Comparison of ENCODE assay signal across 18 mouse cellular contexts in genomic region chrX:129701634-129702312, GRCm38 (mm10).
"Had no signal": no experiment of that assay in that cellular context is flagged by ENCODE, and none has a peak within 500 bp of the region (broad histone marks: within the 10 kb centered on the region; RNA-seq: fewer than 3 reads in every experiment).

No protein-coding gene starts in this region.

- H3K9ac ChIP-seq: hindbrain, embryonic 15.5 days; limb, embryonic 13.5 days; liver, embryonic 14.5 days; liver, postnatal 0 days; midbrain, embryonic 13.5 days had no signal

- H3K4me3 ChIP-seq: hindbrain, embryonic 15.5 days; layer of hippocampus, adult 2 months; limb, embryonic 10.5 days; limb, embryonic 13.5 days; midbrain, embryonic 13.5 days had no signal

- H3K4me1 ChIP-seq: hindbrain, embryonic 15.5 days; limb, embryonic 10.5 days; limb, embryonic 13.5 days; midbrain, embryonic 13.5 days had no signal

- ATAC-seq: liver, postnatal 0 days; midbrain, embryonic 13.5 days had no signal

- H3K9me3 ChIP-seq: hindbrain, embryonic 15.5 days; limb, embryonic 10.5 days; limb, embryonic 13.5 days; midbrain, embryonic 13.5 days had no signal

- H3K27ac ChIP-seq: hindbrain, embryonic 15.5 days; layer of hippocampus, adult 2 months; limb, embryonic 10.5 days; limb, embryonic 13.5 days; liver, embryonic 14.5 days; midbrain, embryonic 13.5 days; stomach, postnatal 0 days had no signal

- H3K36me3 ChIP-seq: hindbrain, embryonic 15.5 days; limb, embryonic 10.5 days; limb, embryonic 13.5 days; midbrain, embryonic 13.5 days had no signal

- H3K27me3 ChIP-seq: hindbrain, embryonic 15.5 days; limb, embryonic 13.5 days; midbrain, embryonic 13.5 days had no signal

- H3K4me2 ChIP-seq: hindbrain, embryonic 15.5 days; limb, embryonic 13.5 days; midbrain, embryonic 13.5 days had no signal

- DNase-seq: kidney, adult 18-20 months; kidney, postnatal 14 days; layer of hippocampus, adult 9-11 months; liver; liver, postnatal 0 days; right cerebral cortex, adult 18-20 months; right cerebral cortex, postnatal 14 days; right cerebral cortex, postnatal 4 days; thymus, adult 2 months; thymus, postnatal 14 days; thymus, postnatal 4 days had no signal
